Mouse (Mus musculus): Measurements from ENCODE around the gene Cecr2. TPM values are rescaled to one million over a fixed set of nuclear protein-coding genes. Genes with fewer than 3 reads are reported as not detected.

The Cecr2 gene
- polyA plus RNA-seq, 1 experiment from 2014 or later, result 1.6 TPM

DNA sequence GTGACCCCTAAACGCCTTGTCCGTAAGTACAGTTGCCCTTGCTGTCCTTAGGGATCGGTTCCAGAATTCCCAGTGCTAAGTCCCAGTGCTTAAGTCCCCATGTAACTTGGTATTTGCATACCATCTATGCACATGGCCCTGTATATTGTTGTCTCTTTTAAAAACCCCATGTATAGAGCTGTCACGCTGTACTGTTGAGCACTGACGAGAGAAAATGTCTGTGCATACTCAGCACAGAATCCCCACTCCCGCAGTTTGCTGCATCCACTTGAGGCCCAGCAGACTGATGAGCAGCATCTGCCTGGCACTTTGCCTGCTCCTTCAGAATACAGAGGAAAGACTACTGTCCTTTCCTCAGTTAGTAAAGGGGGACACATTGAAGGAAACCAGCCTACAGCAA, 107.6 kb downstream of the Cecr2 start:
- Histone ChIP-seq H3K4me3 (replicated peaks; ENCODE audit: low read length) (no peak overlapping the region), H3K9ac (ENCODE audit: low read length) (no peak overlapping the region), H3K27me3 (ENCODE audit: control insufficient read depth, insufficient read depth, low read length) (no peaks in the 10 kb centered on the region), H3K27ac (ENCODE audit: low read length) (no peak overlapping the region), H3K36me3 (ENCODE audit: control insufficient read depth, insufficient read depth, low read length) (no peaks in the 10 kb centered on the region), H3K9me3 (replicated peaks; ENCODE audit: control insufficient read depth, low read length) (no peaks in the 10 kb centered on the region), H3K4me2 (ENCODE audit: low read depth, low read length) (no peak overlapping the region), H3K4me1 (ENCODE audit: control insufficient read depth, insufficient read depth, low read length) (no peaks in the 10 kb centered on the region)
- 60% methylated on average over 6 of the region's 6 CpGs for WGBS
- no peak for ATAC-seq (ENCODE audit: insufficient read depth, low FRiP score)

DNA sequence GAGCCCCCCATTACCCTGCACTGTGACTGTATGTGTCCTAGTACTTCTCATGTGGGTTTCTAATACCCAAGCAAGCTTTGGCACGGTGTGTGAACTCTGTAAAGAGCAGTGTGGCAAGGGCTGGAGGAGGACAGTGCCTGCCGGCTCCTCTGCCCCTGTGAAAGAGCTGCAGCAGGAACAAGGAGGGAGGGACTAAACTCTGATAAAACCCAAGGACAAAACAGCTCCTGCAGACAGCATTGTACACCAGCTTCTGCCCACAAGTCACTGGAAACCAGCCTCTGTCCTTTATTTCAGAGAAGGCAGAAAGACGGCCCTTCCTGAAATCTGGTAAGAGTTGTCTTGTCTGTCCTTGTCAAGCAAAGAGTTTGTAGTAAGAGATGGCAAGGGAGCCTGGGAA, 110.1 kb downstream of the Cecr2 start:
- H3K27me3 ChIP-seq (ENCODE audit: control insufficient read depth, insufficient read depth, low read length), result no peaks in the 10 kb centered on the region
- H3K36me3 ChIP-seq (ENCODE audit: control insufficient read depth, insufficient read depth, low read length), result no peaks in the 10 kb centered on the region
- H3K4me3 ChIP-seq (replicated peaks; ENCODE audit: low read length), result no peak overlapping the region
- H3K27ac ChIP-seq (ENCODE audit: low read length), result no peak overlapping the region
- no peak overlapping the region for H3K9ac ChIP-seq (ENCODE audit: low read length)
- WGBS, result 82% methylated on average over 3 of the region's 3 CpGs
- no peak overlapping the region for H3K4me2 ChIP-seq (ENCODE audit: low read depth, low read length)
- no peaks in the 10 kb centered on the region for H3K4me1 ChIP-seq (ENCODE audit: control insufficient read depth, insufficient read depth, low read length)
- no peak for ATAC-seq (ENCODE audit: insufficient read depth, low FRiP score)
- no peaks in the 10 kb centered on the region for H3K9me3 ChIP-seq (replicated peaks; ENCODE audit: control insufficient read depth, low read length)

GRCm38 (mm10) chr6:120777533-120777932, 111.4 kb downstream of the Cecr2 start:
- H3K36me3 ChIP-seq (ENCODE audit: control insufficient read depth, insufficient read depth, low read length), result no peaks in the 10 kb centered on the region
- H3K9ac ChIP-seq (ENCODE audit: low read length), result no peak overlapping the region
- no peaks in the 10 kb centered on the region for H3K9me3 ChIP-seq (replicated peaks; ENCODE audit: control insufficient read depth, low read length)
- no peaks in the 10 kb centered on the region for H3K27me3 ChIP-seq (ENCODE audit: control insufficient read depth, insufficient read depth, low read length)
- H3K4me3 ChIP-seq (replicated peaks; ENCODE audit: low read length), result no peak overlapping the region
- no peak; the same call in 1 of the 2 replicates for ATAC-seq (ENCODE audit: insufficient read depth, low FRiP score)
- no peak overlapping the region for H3K4me2 ChIP-seq (ENCODE audit: low read depth, low read length)
- H3K27ac ChIP-seq (ENCODE audit: low read length), result no peak overlapping the region
- WGBS, result 60% methylated on average over 9 of the region's 9 CpGs
- H3K4me1 ChIP-seq (ENCODE audit: control insufficient read depth, insufficient read depth, low read length), result no peaks in the 10 kb centered on the region

DNA sequence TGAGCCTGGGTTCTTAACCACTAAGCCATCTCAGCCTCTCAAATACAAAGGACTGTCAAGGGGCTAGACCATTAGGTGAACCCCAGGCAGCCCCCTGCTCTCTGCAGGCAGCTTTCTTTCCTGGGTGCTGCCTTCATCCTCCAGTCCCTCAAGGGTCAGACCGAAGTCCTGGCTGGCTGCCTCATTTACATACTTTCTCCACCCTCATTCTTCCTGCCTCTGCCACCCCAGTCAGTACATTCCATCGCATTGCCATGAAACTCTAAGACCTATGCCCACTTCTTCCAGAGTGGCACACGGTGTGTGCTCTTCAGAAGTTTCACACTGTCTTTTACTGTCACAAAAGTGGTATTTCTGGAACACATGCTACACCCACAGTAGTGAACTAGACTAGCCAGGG, 112.1 kb downstream of the Cecr2 start:
- no peak overlapping the region for H3K27ac ChIP-seq (ENCODE audit: low read length)
- no peaks in the 10 kb centered on the region for H3K36me3 ChIP-seq (ENCODE audit: control insufficient read depth, insufficient read depth, low read length)
- H3K4me1 ChIP-seq (ENCODE audit: control insufficient read depth, insufficient read depth, low read length), result no peaks in the 10 kb centered on the region
- ATAC-seq (ENCODE audit: insufficient read depth, low FRiP score), result no peak
- no peak overlapping the region for H3K4me3 ChIP-seq (replicated peaks; ENCODE audit: low read length)
- WGBS, result 52% methylated on average over 3 of the region's 3 CpGs
- no peak overlapping the region for H3K9ac ChIP-seq (ENCODE audit: low read length)
- no peaks in the 10 kb centered on the region for H3K27me3 ChIP-seq (ENCODE audit: control insufficient read depth, insufficient read depth, low read length)
- H3K9me3 ChIP-seq (replicated peaks; ENCODE audit: control insufficient read depth, low read length), result no peaks in the 10 kb centered on the region
- H3K4me2 ChIP-seq (ENCODE audit: low read depth, low read length), result no peak overlapping the region

GRCm38 (mm10) chr6:120782948-120783347, 116.8 kb downstream of the Cecr2 start:
- H3K4me1 ChIP-seq (ENCODE audit: control insufficient read depth, insufficient read depth, low read length), result no peaks in the 10 kb centered on the region
- H3K27me3 ChIP-seq (ENCODE audit: control insufficient read depth, insufficient read depth, low read length), result no peaks in the 10 kb centered on the region
- 82% methylated on average over 2 of the region's 2 CpGs for WGBS

DNA sequence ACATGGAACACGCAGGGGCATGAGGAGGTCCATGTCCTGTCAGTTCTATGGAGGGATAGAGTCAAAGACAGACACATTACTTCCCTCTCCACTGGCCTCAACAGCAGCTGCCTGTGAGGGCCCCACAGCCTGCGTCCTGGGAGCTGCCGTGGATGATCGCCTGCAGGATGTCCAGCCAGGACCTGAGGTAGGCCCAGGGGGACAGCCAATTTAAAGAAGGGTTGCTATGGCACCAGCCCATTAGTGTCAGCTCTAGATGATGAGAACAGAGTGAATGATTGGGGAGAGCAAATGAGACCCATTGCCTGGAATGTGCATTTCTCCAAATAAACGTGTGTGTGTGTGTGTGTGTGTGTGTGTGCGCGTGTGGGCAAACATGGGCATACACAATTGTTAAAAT, 118.2 kb downstream of the Cecr2 start:
- Histone ChIP-seq H3K9ac (ENCODE audit: low read length) (no peak overlapping the region), H3K4me1 (ENCODE audit: control insufficient read depth, insufficient read depth, low read length) (no peaks in the 10 kb centered on the region), H3K9me3 (replicated peaks; ENCODE audit: control insufficient read depth, low read length) (no peaks in the 10 kb centered on the region), H3K27me3 (ENCODE audit: control insufficient read depth, insufficient read depth, low read length) (no peaks in the 10 kb centered on the region), H3K4me3 (replicated peaks; ENCODE audit: low read length) (no peak overlapping the region), H3K36me3 (ENCODE audit: control insufficient read depth, insufficient read depth, low read length) (no peaks in the 10 kb centered on the region), H3K4me2 (ENCODE audit: low read depth, low read length) (no peak overlapping the region), H3K27ac (ENCODE audit: low read length) (no peak overlapping the region)
- WGBS, result 62% methylated on average over 7 of the region's 7 CpGs
- ATAC-seq (ENCODE audit: insufficient read depth, low FRiP score), result no peak

More at GRCm38 (mm10) chr6:120782948-120783347, 116.8 kb downstream of the Cecr2 start:
- ATAC-seq (ENCODE audit: insufficient read depth, low FRiP score), result no peak
- Histone ChIP-seq H3K27ac (ENCODE audit: low read length) (no peak overlapping the region), H3K4me3 (replicated peaks; ENCODE audit: low read length) (no peak overlapping the region), H3K36me3 (ENCODE audit: control insufficient read depth, insufficient read depth, low read length) (no peaks in the 10 kb centered on the region), H3K4me2 (ENCODE audit: low read depth, low read length) (no peak overlapping the region), H3K9me3 (replicated peaks; ENCODE audit: control insufficient read depth, low read length) (no peaks in the 10 kb centered on the region), H3K9ac (ENCODE audit: low read length) (no peak overlapping the region)

DNA sequence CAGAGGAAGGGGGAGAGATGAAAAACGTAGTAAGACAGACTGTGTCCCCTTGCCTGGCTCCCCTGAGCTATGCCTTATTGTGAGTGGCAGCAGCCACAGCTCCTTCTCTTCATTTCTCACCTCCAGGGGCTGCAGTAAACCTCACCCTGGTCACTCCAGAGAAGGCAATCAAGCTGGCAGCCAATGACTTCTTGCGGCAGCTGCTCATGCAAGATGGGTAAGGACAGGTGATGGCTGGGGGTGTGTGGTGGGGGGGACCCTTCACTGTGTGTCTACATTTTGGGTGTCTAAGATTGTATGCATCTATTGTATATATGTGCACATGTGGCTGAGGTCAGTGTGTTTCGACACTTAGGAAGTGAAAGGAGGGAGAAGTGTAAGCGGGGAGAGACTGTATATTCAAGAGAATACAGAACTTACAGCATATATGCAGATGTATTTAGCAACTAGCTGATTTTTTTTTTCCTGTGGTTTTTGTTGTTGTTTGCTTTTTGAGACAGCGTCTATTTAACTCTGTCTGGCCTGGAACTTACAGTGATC, 122.0 kb downstream of the Cecr2 start:
- no peak overlapping the region for H3K4me2 ChIP-seq (ENCODE audit: low read depth, low read length)
- WGBS, result 72% methylated on average over 5 of the region's 5 CpGs
- ATAC-seq (ENCODE audit: insufficient read depth, low FRiP score), result no peak

DNA sequence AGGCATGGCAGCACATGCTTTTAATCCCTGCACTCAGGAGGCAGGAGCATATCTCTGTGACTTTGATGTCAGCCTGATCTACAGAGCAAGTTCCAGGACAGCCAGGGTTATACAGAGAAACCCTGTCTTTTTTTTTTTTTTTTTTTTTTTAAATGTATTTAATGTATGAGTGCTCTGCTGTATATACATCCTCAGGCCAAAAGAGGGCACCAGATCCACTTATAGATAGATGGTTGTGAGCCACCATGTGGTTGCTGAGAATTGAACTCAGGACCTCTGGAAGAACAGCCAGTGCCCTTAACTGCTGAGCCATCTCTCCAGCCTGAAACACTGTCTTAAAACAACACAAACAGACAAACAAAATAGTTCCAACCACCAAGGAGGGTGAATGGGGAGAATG, 122.7 kb downstream of the Cecr2 start:
- H3K27me3 ChIP-seq (ENCODE audit: control insufficient read depth, insufficient read depth, low read length), result no peaks in the 10 kb centered on the region
- H3K4me1 ChIP-seq (ENCODE audit: control insufficient read depth, insufficient read depth, low read length), result no peaks in the 10 kb centered on the region
- H3K4me3 ChIP-seq (replicated peaks; ENCODE audit: low read length), result no peak overlapping the region
- 0 out of 2 replicates have a peak, but pooled peaks have one; percentile 16 for ATAC-seq (ENCODE audit: insufficient read depth, low FRiP score)
- no peak overlapping the region for H3K4me2 ChIP-seq (ENCODE audit: low read depth, low read length)
- no peak overlapping the region for H3K9ac ChIP-seq (ENCODE audit: low read length)
- no peak overlapping the region for H3K27ac ChIP-seq (ENCODE audit: low read length)
- H3K36me3 ChIP-seq (ENCODE audit: control insufficient read depth, insufficient read depth, low read length), result peaks cover 13% of the 10 kb centered on the region
- no peaks in the 10 kb centered on the region for H3K9me3 ChIP-seq (replicated peaks; ENCODE audit: control insufficient read depth, low read length)

More for the DNA sequence above, 122.0 kb downstream of the Cecr2 start:
- Histone ChIP-seq H3K27ac (ENCODE audit: low read length) (no peak overlapping the region), H3K36me3 (ENCODE audit: control insufficient read depth, insufficient read depth, low read length) (peaks cover 8% of the 10 kb centered on the region; the same call in 1 of the 2 replicates), H3K4me1 (ENCODE audit: control insufficient read depth, insufficient read depth, low read length) (no peaks in the 10 kb centered on the region), H3K9ac (ENCODE audit: low read length) (no peak overlapping the region), H3K27me3 (ENCODE audit: control insufficient read depth, insufficient read depth, low read length) (no peaks in the 10 kb centered on the region), H3K9me3 (replicated peaks; ENCODE audit: control insufficient read depth, low read length) (no peaks in the 10 kb centered on the region), H3K4me3 (replicated peaks; ENCODE audit: low read length) (no peak overlapping the region)

DNA sequence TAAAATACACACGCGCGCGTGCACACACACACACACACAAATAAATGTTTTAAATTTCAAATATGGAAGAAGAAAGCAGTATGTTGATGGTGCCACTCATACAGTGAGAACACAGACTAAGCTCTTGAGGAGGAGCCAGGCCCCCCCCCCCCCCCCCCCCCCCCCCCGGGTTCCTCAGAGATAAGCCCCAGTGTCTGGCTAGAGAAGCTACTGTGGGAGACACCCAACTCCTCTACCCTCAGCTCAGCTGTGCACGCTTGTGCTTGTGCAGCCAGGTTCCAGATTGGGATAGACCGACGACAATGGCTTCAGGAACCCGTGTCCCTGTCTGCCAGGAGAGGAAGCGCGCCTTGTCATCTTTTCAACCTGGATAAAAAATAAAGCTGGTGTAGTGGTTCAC, 124.0 kb downstream of the Cecr2 start:
- H3K9me3 ChIP-seq (replicated peaks; ENCODE audit: control insufficient read depth, low read length), result no peaks in the 10 kb centered on the region
- H3K4me2 ChIP-seq (ENCODE audit: low read depth, low read length), result no peak overlapping the region
- H3K4me3 ChIP-seq (replicated peaks; ENCODE audit: low read length), result no peak overlapping the region
- H3K9ac ChIP-seq (ENCODE audit: low read length), result no peak overlapping the region
- H3K4me1 ChIP-seq (ENCODE audit: control insufficient read depth, insufficient read depth, low read length), result no peaks in the 10 kb centered on the region
- H3K36me3 ChIP-seq (ENCODE audit: control insufficient read depth, insufficient read depth, low read length), result peaks cover 18% of the 10 kb centered on the region
- ATAC-seq (ENCODE audit: insufficient read depth, low FRiP score), result peak; percentile 28; the same call in 1 of the 2 replicates
- 81% methylated on average over 11 of the region's 11 CpGs for WGBS
- no peak overlapping the region for H3K27ac ChIP-seq (ENCODE audit: low read length)
- H3K27me3 ChIP-seq (ENCODE audit: control insufficient read depth, insufficient read depth, low read length), result no peaks in the 10 kb centered on the region

All from stomach, embryonic 16.5 days (tissue).